9 mouse cellular contexts compared by ENCODE assay signal in genomic region chr4:134624109-134624862, GRCm38 (mm10).
DNase-seq lines count a peak whose midpoint lies in the region; ATAC-seq lines count a peak whose summit lies in the region.
"Had no signal": no experiment of that assay in that cellular context is flagged by ENCODE, and none has a peak within 500 bp of the region (broad histone marks: within the 10 kb centered on the region; RNA-seq: fewer than 3 reads in every experiment).

No protein-coding gene starts in this region.

- DNase-seq in frontal cortex, postnatal 36 days (ENCODE audit: low spot score in 2 of 2) = peak; percentile 52 to 63
- no peak for DNase-seq in frontal cortex, postnatal 25 days (ENCODE audit: low spot score in 2 of 2)
- DNase-seq in adipocyte (ENCODE audit: low spot score) = peak; percentile 56
- DNase-seq in gastrocnemius, adult 8-10 months (ENCODE audit: low spot score in 2 of 2) = peak; percentile 57 to 69
- peak; percentile 63 to 65 for DNase-seq in lung, adult 18-20 months
- no peak for DNase-seq in spleen, postnatal 36 days (ENCODE audit: low spot score in 2 of 2)
- DNase-seq in cerebellum, postnatal 4 days (ENCODE audit: low spot score in 2 of 2) = no peak

- no peaks in the 10 kb centered on the region for H3K9me3 ChIP-seq in hindbrain, embryonic 15.5 days

- H3K4me2 ChIP-seq in hindbrain, embryonic 15.5 days = no peak overlapping the region

- no peaks in the 10 kb centered on the region for H3K36me3 ChIP-seq in hindbrain, embryonic 15.5 days

- no peak overlapping the region for H3K9ac ChIP-seq in hindbrain, embryonic 15.5 days

- H3K27me3 ChIP-seq in hindbrain, embryonic 15.5 days = no peaks in the 10 kb centered on the region
- H3K27me3 ChIP-seq: CH12.LX had no signal

- WGBS in hindbrain, embryonic 15.5 days = 40% methylated on average over 14 of the region's 14 CpGs

- peak; percentile 32; the same call in 1 of the 2 replicates for ATAC-seq in hindbrain, embryonic 15.5 days (ENCODE audit: low FRiP score, low read depth)

- peaks cover 39% of the 10 kb centered on the region for H3K4me1 ChIP-seq in hindbrain, embryonic 15.5 days (replicated peaks)

- peak overlapping the region; percentile 74 for H3K27ac ChIP-seq in hindbrain, embryonic 15.5 days (replicated peaks)

- no peak overlapping the region for H3K4me3 ChIP-seq in hindbrain, embryonic 15.5 days

Comparison
In these comparisons a context has a peak if more than half of its experiments do, and no peak if none do; other contexts are left out.
1. DNase-seq: peak in frontal cortex, postnatal 36 days (2 of 2), adipocyte (single experiment), gastrocnemius, adult 8-10 months (2 of 2) and lung, adult 18-20 months (2 of 2); none in frontal cortex, postnatal 25 days (0 of 2), spleen, postnatal 36 days (0 of 2) and cerebellum, postnatal 4 days (0 of 2).